Comparison of ENCODE assay signal across 1 mouse cellular context in genomic region chr5:134638461-134639268, GRCm38 (mm10).
TF ChIP-seq lines count a peak whose summit lies in the region.

No protein-coding gene starts in this region.

TF ChIP-seq in MEL, 35 proteins besides CTCF, POLR2A, EP300 and RAD21 (continued from another document):
- TF ChIP-seq NRF1 (IDR thresholded peaks at IDR 0.05; ENCODE audit: insufficient read depth, low read depth, low read length, poor library complexity, severe bottlenecking) = no peak
- no peak for TF ChIP-seq ZNF384 (IDR thresholded peaks at IDR 0.05; ENCODE audit: low read depth, low read length)
- no peak for TF ChIP-seq KAT2A (conservative IDR thresholded peaks at IDR 0.05; ENCODE audit: low read depth, low read length)
- no peak for TF ChIP-seq SMC3 (IDR thresholded peaks at IDR 0.05; ENCODE audit: low read depth, low read length)
- no peak for TF ChIP-seq GABPA (IDR thresholded peaks at IDR 0.05; ENCODE audit: low read depth, low read length)
- TF ChIP-seq HCFC1 (IDR thresholded peaks at IDR 0.05; ENCODE audit: low read depth, low read length) = no peak
- TF ChIP-seq ZMIZ1 (IDR thresholded peaks at IDR 0.05; ENCODE audit: low read depth, low read length) = no peak
- no peak for TF ChIP-seq ETS1 (IDR thresholded peaks at IDR 0.05; ENCODE audit: low read depth, low read length)
- TF ChIP-seq MEF2A (IDR thresholded peaks at IDR 0.05; ENCODE audit: extremely low read depth, insufficient replicate concordance, low read depth, low read length, poor library complexity, severe bottlenecking) = no peak
- no peak for TF ChIP-seq MXI1 (IDR thresholded peaks at IDR 0.05; ENCODE audit: low read depth, low read length)
- TF ChIP-seq TCF12 (IDR thresholded peaks at IDR 0.05; ENCODE audit: low read depth, low read length) = no peak
- no peak for TF ChIP-seq MAX (IDR thresholded peaks at IDR 0.05; ENCODE audit: low read length)
- no peak for TF ChIP-seq USF1 (IDR thresholded peaks at IDR 0.05; ENCODE audit: low read depth, low read length)
